Mouse (Mus musculus): Measurements from ENCODE around the gene Lrch4.

GRCm38 (mm10) chr5:137654746-137655145 lies 25.8 kb downstream of the Lrch4 start:
- peak; percentile 71 for TF ChIP-seq CTCF (IDR thresholded peaks at IDR 0.05)
- TF ChIP-seq EP300 (IDR thresholded peaks at IDR 0.05), result no peak
